Mouse (Mus musculus) bone marrow, adult 2 months (tissue): ENCODE results near the gene Cdh5.

Experiments
- CTCF ChIP-seq: fragments of 200-500 bp; IDR thresholded peaks from 2 replicates; pipeline ENCODE4 v1.5.1; 2011; ENCODE audit warnings: low read length, control low read depth; ENCODE audit not compliant: control insufficient read depth, insufficient read depth
- POLR2A ChIP-seq: fragments of 200-500 bp; IDR thresholded peaks from 2 replicates; pipeline ENCODE4 v1.6.1; 2011; ENCODE audit warnings: low read depth, mild to moderate bottlenecking, control low read depth, low read length, borderline replicate concordance; ENCODE audit not compliant: control insufficient read depth

DNA sequence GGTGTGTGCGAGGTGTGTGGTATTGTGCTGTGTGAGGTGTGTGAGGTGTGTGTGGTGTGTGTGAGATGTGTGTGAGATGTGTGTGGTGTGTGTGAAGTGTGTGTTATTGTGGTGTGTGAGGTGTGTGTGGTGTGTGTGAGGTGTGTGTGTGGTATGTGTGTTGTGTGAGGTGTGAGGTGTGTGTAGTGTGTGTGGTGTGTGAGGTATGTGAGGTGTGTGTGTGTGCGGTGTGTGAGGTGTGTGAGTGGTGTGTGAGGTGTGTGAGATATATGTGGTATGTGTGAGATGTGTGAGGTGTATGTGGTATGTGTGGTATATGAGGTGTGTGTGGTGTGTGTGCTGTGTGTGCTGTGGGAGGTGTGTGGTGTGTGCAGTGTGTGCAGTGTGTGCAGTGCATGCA, 46.5 kb downstream of the Cdh5 start:
- no peak for TF ChIP-seq CTCF
- TF ChIP-seq POLR2A, result no peak
